Mouse (Mus musculus) urinary bladder, postnatal 4 days (tissue): ENCODE results near the gene Dyrk3.
"Not testable (repeated sequence)": the region's sequence is repeated elsewhere in the genome, so short reads cannot be mapped to it uniquely, and the experiment has no call there.

Experiments used
- DNase-seq, 2 experiments: peaks; one replicate each; pipeline ENCODE4 v3.0.0; 2021 to 2022; ENCODE audit warnings: low spot score in 2 of 2

Dyrk3 gene

GRCm38 (mm10) chr1:131138191-131139016, at the start of gene Dyrk3:
Gene Dyrk3, minus strand, starts transcription at chr1:131138340.
- DNase-seq = peak; percentile 86 to 91

DNA sequence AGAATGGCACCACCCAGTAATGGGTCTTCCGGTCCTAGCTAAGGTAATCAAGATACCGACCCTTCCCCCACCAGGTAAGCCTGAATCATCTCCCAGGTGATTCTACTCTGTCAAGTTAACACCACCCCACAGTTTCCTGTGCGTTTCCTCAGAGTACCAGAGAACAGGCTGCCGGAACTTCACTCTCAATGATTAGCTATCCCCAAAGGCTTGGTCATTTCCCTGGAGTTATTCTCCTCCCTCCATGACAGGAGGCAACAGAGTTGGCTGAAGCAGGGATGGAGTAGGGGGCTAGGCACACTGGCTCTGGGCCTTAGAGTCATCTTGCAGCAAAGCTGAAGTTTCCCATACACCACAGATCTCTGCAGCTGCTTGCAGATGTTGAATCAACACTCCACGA, 49.7 kb upstream of the Dyrk3 start:
- DNase-seq = no peak

DNA sequence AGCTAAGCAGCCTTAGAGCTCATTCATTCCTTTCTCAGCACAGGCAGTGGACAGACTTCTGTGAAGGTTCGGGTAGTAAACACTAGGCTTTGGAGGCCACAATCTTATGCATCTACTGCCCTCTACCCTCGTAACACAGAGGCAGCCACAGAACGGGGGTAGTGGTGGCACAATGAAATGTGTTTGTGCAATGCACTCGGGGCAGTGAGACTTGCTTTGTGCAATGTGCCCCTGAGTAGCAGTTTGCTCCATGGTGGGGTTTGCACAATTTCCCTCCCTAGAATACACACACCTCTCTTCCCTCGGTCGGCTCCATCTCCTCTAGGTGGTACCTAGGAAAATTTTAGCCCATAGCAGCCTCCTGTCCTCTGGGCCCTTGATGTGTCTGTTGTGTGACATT, 48.9 kb upstream of the Dyrk3 start:
- DNase-seq = no peak

- DNase-seq = no peak
Observed at GRCm38 (mm10) chr1:131185821-131186506, 47.8 kb upstream of the Dyrk3 start.

DNA sequence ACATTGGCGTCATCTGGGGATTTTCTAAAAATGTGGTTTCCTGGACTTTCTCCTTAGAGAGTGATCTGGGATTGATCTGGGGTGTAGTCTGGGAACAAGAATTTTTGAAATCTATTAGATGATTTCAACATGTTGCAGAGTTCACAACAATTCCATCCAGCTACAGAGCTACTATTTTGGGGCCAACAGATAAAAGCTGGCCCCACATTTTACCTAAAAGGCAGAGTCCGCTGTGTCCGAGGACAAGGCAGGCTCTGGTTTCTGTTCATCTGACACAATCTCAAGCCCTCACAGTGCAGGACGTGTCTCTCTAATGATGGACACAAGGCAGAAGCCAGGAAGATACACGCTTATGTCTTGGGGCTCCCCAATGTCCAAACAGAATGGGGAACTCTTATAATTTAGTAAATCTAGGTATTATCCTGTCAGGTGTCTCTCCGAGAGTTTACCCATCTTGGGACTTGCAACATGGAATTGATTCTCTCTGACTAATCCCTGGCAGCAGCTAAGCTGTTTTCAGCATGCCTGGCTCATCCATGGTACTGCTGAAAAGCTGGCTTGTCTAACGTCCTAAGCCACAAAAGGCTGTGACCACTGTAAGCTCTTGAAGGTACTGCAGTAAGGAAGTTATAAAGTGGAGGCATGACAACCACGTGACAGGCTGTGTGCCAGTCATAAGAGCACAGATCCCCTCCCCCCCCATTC, 47.0 kb upstream of the Dyrk3 start:
- DNase-seq = no peak

GRCm38 (mm10) chr1:131184253-131184955, 46.3 kb upstream of the Dyrk3 start:
- DNase-seq = no peak

DNA sequence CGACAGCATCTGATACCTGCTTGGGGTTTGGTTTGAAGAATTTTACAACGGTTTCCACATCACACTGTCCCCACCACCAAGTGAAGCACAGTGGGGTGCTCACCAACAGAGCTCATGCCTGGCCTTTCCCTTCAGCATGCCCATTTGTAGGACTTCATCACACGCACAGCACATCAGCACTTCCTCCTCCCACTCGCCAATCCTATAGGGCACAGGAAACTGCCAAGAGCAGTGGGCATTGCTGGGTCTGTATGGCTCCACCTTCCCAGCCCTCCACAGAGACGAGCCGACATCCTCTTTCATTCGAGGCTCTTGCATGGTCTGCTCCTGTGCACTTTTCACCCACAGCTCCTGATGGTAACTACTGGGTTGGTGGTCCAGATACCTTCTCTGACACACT, 45.1 kb upstream of the Dyrk3 start:
- DNase-seq = no peak

DNA sequence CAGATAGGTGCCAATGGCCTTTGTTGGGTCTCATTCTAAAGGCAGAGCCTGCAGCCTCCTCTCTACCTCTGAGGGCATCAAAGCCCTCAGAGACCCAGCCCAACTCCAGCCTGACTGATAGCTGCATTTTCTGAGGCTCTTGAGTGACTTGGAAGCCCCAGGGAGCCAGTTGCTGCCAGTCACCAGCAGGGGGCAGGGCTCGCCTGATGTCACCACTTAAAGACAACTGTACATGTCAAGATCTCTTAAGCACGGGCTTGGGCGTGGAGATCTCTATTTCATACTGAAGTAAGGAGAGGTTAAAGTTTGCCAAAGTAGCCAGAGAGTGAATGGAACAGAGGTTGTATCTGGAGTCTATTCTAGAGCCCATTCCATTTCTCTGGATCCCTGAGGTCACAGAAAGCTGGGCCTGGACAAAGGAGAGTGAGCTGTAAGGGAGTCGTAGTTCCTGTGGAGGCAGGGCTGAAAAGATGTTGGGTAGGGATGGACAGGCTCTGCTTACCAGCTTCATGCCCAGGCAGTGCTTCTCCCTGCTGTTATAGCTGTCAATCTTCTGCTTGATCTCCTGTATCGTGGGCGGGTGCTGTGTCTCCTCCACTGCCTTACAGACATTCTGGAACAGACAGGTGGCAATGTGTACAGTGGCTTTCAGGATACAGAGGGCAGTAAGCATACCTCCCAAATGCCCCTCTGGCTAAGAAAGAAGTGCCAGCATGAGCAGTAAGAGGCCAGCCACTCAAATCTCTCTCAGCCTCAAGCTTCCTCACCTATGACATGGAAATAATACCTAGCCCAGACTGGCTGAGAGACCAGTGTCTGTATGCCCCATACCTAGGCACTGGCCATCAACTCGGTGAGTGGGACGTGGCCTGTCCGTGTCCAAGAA, 43.7 kb upstream of the Dyrk3 start:
- peak; percentile 60 to 76 for DNase-seq

DNA sequence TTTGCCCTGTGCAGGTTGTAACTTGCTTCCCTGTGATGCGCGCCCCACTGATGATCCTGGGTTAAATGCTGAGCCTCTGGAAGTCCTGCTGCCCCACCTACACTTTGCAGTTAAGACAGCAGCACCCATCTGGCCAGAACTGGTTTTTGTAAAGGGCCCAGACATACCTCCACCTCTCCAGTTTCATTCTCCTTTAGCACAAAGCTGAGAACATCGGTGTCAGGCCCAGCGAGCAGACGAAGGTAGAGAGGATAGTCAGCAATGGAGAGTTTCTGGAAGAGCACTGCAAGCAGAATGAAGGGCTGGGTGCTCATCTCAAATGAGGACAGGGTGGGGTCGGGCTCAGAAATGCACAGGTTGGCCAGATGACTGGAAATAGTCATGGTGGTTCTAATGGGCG, 42.2 kb upstream of the Dyrk3 start:
- no peak for DNase-seq

GRCm38 (mm10) chr1:131178083-131178482, 39.9 kb upstream of the Dyrk3 start:
- no peak for DNase-seq

- DNase-seq = no peak
Observed at GRCm38 (mm10) chr1:131177249-131177648, 39.1 kb upstream of the Dyrk3 start.

DNA sequence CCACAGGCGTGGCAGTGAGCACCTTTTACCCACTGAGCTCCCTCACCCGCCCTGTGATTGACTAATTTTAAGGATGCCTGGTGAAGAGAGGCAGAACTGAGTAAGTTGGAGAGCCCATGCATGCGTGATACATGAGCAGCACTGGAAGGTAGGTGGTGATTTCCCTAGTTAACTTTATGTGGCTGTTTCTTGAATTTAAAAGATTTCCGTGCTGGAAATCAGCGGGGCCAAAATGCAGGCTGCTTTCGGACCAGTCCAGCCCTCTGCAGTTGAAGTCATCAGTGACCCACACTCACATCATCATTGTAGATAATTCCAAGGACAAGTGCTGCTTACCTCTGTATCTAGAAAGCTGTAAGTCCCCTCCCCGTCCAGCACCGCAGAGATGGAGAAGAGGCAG, 37.7 kb upstream of the Dyrk3 start:
- DNase-seq = no peak

DNA sequence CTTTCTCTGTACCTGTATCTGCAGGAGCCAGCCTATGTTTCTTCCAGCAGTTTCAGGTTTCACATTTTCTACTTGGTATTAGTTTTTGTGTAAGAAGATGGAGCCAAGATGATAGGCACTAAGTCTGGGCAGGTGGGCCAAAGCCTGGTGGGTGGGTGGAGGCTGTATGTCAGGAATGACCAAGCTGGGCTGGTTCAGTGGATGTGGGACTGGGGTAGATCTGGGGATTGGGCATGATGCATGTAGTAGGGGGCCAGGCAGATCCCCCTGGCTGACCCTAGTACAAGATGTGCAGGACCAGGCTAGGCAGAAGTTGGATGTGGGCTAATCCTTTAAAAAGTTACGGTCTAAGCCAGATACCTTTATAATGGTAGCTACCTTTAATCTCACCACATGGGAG, 37.0 kb upstream of the Dyrk3 start:
- no peak for DNase-seq

DNA sequence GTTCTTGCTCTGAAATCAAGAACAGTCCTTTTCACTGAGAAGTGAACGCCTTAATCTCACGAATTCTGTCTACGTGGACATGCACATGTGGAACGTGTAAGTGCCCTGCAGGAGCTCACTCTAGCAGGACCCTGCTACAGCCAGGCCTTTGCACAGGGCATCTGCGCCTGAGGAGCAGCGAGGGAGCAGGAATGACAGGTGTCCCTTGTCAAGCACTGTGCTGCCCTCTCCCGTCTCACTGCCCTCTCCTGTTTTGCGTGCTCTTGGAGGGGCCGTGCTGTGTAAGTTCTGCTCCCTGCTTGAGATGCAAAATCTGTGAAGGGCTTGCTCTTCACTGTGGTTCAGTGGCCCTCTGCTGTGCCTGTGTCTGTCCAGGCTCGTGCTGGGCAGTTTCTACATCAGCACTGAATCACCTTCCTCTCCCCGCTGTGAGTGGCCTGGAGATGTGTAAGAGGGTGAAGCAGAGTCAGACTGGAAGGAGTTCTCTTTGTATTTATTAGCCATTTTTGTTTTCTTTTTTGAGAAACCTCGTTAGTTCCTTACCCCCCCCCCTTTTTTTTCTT, 36.2 kb upstream of the Dyrk3 start:
- DNase-seq = no peak

DNA sequence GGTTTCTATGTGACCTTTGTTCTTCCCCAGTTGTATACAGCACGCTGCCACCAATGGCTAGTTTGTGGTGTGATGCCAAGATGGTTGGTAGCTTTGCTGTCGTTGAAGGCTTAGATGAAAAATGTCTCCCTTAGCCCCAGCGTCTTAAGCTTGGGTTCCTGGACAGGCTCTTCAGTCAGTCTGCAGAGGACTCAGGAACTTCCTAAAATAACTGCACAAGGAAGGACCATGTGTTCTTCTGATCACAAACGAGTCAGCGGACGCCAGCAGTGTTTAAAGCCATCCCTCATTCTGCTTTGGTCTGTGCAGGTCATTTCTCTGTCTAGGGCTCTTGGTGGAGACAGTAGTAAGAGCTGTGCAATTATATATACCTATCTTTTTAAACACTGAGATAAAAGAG, 35.7 kb upstream of the Dyrk3 start:
- DNase-seq = no peak

GRCm38 (mm10) chr1:131173001-131173400, 34.9 kb upstream of the Dyrk3 start:
- DNase-seq = no peak

- DNase-seq = no peak
Observed at GRCm38 (mm10) chr1:131167612-131168011, 29.5 kb upstream of the Dyrk3 start.

DNA sequence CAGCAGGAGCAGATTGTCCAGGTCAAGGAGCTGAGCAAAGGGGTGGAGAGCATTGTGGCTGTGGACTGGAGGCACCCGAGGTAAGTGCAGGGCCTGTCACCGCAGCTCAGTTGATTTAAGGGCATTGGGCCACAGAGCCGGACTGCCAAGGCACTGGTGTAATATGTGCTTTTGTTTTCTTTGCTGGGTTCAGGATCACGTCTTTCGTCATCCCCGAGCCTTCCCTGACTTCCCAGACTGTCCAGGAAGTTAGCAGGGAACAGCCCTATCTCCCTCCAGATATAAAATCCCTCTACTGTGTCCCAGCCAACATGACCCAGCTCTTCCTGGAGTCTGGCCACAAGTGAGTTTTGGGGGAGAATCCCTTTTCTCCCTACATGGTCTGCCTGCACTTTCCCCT, 26.3 kb upstream of the Dyrk3 start:
- DNase-seq = no peak

DNA sequence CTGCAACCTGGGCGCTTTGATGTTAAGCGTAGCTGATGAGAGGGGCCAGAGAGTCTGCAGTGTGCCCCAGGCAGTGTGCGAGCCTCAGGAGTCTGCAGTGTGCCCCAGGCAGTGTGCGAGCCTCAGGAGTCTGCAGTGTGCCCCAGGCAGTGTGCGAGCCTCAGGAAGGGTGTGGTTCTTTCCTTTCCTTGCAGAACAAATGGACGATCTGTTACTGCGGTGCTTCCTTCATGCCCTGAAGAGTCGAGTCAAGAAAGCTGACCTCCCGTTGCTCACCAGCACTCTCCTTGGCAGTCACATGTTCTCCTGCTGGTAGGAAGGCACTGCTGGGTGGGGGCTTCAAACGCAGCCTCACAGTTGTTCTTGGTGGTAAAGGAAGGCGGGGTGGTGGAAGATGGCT, 23.0 kb upstream of the Dyrk3 start:
- DNase-seq = no peak

DNA sequence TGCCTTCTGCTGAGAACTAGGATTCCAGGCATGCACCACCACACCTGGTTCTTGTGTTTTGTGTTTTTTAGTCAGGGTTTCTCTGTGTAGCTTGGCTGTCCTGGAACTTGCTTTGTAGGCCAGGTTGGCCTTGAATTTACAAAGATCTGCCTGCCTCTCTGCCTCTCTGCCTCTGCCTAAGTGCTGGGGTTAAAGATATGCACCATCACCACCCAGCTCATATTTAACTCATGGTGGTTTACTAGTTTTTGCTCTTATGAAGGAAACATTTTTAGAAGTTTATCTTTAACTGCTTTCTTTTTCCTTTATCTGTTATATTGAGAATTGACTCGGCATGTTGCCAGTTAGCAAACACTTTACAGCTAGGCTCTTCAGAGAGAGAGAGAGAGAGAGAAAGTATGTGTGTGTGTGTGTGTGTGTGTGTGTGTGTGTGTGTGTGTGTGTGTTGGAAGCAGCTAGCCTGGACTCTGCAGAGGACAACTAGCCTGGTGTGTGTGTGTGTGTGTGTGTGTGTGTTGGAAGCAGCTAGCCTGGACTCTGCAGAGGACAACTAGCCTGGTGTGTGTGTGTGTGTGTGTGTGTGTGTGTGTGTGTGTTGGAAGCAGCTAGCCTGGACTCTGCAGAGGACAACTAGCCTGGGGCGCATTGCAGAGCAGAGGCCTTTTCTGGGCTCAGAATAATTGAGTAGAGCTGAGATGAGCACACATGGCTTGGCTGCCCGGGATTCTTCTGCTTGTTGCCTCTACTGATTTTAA, 21.6 kb upstream of the Dyrk3 start:
- not testable (repeated sequence) for DNase-seq
